Mouse (Mus musculus) cerebellum, adult 11 months (tissue): ENCODE measurements around the gene Plce1.

Experiments used
- DNase-seq: peaks from one replicate; pipeline ENCODE4 v3.0.0; 2022

Plce1 gene

GRCm38 (mm10) chr19:38644871-38645595 is 164.1 kb downstream of the Plce1 start:
- no peak for DNase-seq

- DNase-seq: no peak
Observed at GRCm38 (mm10) chr19:38657980-38658379, 177.1 kb downstream of the Plce1 start.

- DNase-seq: no peak
Observed at GRCm38 (mm10) chr19:38665398-38665797, 184.5 kb downstream of the Plce1 start.

- no peak for DNase-seq
Observed at GRCm38 (mm10) chr19:38672015-38672600, 191.2 kb downstream of the Plce1 start.

GRCm38 (mm10) chr19:38673936-38674335 is 193.0 kb downstream of the Plce1 start:
- no peak for DNase-seq

DNA sequence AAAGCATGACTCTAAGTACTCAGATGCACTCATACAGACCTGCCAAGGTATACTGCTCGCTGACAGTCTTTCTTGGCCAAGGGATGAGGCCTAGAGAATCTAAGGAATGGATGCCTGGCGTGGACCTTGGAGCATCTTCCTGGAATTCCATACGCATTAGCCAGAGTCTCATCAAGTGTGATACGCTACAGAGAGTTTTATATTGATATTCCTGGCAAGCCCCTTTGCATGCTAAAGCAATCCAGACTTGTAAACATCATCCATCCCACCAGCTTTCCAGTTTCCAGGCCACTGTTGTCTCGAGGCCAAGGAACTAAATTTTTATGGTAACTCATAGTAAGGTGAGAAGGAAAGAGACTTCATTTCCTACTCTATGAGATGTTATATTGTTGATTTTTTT is 197.7 kb downstream of the Plce1 start:
- DNase-seq: no peak

- DNase-seq: no peak
Observed at GRCm38 (mm10) chr19:38679520-38679919, 198.6 kb downstream of the Plce1 start.

GRCm38 (mm10) chr19:38687326-38687725 is 206.4 kb downstream of the Plce1 start:
- no peak for DNase-seq

DNA sequence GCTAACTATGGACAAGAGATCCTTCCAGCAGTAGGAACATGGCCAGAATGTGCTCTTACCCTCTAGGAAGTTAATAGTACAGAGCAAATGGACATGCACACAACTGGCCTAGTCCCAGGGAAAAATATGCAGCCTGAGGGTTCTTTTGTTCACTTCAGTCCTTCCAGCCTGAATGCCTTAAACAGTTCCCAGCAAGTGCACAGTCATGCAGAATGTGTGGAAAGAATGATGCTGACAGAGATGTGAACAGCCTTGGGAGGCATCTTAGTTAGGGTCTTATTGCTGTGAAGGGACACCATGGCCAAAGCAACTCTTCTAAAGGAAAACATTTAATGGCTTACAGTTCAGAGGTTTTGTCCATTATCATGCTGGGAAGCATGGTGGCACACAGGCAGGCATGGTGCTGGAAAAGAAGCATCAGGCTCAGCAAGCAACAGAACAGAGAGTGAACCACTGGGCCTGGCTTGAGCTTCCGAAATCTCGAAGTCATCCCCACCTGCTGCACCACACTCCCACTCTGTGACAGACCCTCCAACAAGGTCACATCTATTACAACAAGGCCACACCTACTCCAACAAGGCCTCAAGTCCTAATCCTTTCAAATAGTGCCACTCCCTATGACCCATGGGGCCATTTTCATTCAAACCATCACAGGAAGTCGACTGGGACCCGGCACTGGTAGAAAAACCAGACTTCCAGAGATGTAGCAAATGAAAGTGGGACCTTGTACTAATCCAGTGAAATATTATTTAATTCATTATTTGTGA is 208.0 kb downstream of the Plce1 start:
- DNase-seq: no peak

DNA sequence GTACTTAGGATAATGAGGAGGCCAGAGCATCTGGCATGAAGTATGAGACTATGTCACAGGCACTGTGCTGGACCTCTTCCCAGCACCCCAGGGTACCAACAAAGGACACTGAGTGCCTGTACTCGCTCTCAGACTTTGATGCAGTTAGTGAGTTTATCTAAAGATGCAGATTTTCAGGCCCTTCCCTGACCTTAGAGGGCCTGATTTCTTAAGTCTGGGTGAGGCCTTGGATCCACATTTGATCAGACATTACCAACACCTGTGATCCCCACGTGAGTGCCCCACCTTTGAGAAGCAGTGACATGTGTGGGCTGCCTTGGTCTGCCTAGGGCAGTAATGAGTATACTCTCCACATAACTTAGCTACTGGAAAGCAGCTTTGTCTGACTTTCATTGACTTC is 209.4 kb downstream of the Plce1 start:
- DNase-seq: no peak

GRCm38 (mm10) chr19:38691533-38691932 is 210.6 kb downstream of the Plce1 start:
- DNase-seq: no peak

DNA sequence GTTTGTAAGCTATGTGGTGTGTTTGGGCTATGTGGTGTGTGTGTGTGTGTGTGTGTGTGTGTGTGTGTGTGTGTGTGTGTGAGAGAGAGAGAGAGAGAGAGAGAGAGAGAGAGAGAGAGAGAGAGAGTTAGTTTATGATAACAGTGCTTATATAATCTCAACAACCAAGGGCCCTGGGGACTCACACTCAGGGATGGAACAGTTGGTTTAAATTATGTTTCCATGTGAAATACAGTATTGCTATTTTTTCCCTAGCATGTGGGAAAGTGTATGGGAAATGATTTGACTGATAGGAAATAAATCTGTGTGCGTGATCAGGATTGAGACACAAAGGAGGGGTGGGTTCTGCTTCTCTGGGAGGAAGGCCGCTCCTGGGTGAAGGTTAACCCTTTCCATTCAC is 212.4 kb downstream of the Plce1 start:
- no peak for DNase-seq

GRCm38 (mm10) chr19:38693769-38694168 is 212.9 kb downstream of the Plce1 start:
- no peak for DNase-seq

GRCm38 (mm10) chr19:38701776-38702175 is 220.9 kb downstream of the Plce1 start:
- no peak for DNase-seq

DNA sequence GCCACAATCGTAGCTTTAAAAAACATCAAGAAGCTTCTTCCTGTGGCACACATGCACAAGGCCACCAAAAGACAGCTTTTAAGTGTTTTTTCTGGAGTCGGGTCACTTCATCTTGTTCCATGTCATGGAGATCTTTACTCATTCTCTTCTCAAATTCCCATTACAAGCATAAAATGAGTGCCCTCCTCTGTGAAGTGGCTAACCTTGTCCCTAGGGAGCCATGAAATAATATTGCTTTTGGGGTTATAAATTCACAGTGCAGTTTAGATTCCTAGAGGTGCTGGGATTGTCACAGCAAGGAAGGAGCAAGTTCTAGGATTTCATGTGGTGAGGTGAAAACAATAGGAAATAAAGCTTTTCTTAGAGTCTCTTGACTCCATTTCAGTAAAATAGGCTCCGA is 223.8 kb downstream of the Plce1 start:
- DNase-seq: no peak

DNA sequence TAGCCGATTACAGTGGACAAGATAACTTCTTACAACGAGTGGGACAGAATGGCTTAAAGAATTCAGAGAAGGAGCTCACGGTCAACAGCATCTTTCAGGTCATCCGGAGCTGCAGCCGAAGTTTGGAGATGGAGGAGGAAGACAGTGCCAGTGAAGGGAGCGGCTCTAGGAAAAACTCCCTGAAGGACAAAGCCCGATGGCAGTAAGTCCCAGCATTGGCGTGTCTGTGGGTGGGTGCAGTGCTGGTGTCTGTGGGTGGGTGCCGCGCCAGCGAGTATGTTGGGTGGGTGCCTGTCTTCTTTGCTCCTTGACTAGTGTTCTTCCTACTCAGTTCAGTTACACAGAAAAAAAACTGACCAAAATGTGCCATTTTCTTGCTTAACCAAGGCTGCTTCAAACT is 224.3 kb downstream of the Plce1 start:
- DNase-seq: no peak

DNA sequence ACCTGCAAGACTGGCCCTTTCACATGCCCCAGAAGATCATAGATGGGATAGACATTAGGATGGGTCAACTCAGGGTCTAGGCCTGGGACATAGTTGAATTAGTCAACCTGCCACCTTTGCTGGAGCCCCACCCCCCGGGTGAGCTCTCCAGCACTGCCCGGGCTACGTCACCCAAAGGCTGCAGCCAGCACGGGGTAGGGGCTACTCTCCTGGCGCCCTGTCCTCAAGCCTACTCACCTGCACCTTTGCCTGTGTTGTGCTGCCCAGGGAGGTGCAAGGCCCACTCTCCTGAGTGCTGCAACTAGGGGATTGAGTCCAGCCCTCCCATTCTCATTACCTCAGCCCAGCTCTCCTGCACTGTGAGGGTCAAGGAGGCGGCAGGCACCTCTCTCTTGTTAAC is 225.5 kb downstream of the Plce1 start:
- DNase-seq: no peak

DNA sequence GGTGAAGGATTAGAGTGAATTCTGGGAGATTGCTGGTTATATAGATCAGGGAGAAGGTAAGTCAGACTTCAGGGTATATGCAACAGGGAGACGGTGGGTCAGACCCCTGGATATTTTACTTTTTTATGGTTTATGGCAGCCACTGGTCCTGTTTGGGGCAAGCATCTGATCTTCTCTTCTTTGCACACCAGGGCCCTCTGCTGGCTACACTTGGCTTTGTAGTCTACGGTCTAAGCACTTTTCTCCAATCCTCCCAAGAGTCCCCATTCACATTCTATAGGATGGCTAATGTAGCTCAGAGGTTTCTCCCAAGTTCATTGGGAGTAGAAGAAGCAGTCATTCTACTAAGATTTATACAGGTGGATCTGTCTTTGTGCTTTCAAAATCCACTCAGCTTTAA is 228.5 kb downstream of the Plce1 start:
- DNase-seq: no peak

GRCm38 (mm10) chr19:38721808-38722207 is 240.9 kb downstream of the Plce1 start:
- no peak for DNase-seq

- no peak for DNase-seq
Observed at GRCm38 (mm10) chr19:38722982-38723381, 242.1 kb downstream of the Plce1 start.

DNA sequence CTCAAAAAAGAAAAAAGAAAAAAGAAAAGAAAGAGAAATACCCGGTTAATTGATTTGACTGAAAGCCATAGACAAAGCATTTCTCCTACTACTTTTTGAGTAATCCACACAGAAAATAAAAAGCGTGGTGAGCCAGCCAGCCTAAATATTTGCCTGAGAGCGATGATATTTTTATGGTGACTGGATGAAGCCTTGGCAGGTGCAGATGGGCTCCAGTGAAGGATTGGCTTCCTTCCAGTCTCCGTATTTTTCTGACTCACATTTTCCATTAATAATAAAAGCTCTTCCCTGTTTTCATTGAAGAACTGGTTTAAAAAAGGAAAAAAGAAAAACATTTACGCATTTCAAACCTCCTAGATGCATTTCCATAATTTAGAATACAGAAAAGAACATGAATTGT is 243.1 kb downstream of the Plce1 start:
- no peak for DNase-seq

GRCm38 (mm10) chr19:38728842-38729241 is 247.9 kb downstream of the Plce1 start:
- DNase-seq: no peak

DNA sequence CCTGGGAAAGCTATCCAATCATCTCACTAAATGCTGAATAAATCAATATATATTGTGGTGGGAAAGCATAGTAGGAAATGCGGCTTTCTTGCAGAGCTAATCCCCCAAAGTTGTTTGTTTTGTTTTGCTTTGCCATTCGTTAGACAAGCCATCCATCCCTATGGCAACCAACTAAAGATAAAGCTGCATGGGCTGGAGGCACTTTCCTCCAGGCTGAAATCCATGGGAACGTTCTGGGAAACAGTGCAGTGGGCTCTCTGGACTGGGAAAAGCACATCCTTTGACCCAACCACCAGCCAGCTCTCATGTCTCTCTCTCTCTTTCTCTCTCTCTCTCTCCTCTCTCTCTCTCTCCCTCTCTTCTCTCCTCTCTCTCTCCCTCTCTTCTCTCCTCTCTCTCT is 248.4 kb downstream of the Plce1 start:
- DNase-seq: no peak

DNA sequence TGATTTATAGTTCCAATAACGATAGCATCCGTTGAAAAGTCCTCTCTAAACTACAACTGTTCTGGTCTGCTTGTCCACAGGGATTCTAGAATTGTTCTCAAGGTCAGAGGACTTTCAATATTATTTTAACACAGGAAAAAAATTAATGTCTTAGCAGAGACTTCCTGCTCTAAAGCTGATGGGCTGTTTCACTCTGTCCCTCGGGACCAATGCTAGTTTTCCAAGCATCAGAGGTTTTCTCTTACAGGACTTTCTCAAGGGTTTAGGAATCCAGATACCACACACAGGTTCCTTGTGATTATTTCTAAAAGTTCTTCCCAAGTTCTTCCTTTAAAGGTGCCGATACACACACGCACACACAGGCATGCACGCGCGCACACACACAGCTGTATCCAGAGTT is 263.6 kb downstream of the Plce1 start:
- DNase-seq: no peak
